Mouse (Mus musculus) lung, embryonic 16.5 days (tissue): ENCODE measurements at regions not wholly inside any gene's neighbourhood (a gene's known extent, or its start where the extent isn't known, plus 50 kb on each side); places are given as distances from the start of the nearest gene placed in this dataset.
"Not testable (repeated sequence)": the region's sequence is repeated elsewhere in the genome, so short reads cannot be mapped to it uniquely, and the experiment has no call there.

Experiments used
- ATAC-seq: fragments of 200-750 bp; cut with Nextera tagmentation; 2 replicates; pipeline ENCODE4 v1.8.0; 2017; ENCODE audit warnings: low read depth, mild to moderate bottlenecking, moderate library complexity
- H3K27ac ChIP-seq: fragments of 300-500 bp; sonication (generic); 2 replicates; pipeline ENCODE4 v1.5.1; 2014; ENCODE audit warnings: mild to moderate bottlenecking, control low read depth, low read length
- H3K27me3 ChIP-seq: fragments of 300-500 bp; sonication (generic); 2 replicates; pipeline ENCODE4 v1.6.1; 2014; ENCODE audit warnings: low read depth, low read length, mixed read lengths; ENCODE audit not compliant: control insufficient read depth, insufficient read depth
- H3K36me3 ChIP-seq: fragments of 300-500 bp; sonication (generic); 2 replicates; pipeline ENCODE4 v1.6.1; 2014; ENCODE audit warnings: low read length; ENCODE audit not compliant: control insufficient read depth, insufficient read depth
- H3K4me1 ChIP-seq: fragments of 300-500 bp; sonication (generic); replicated peaks from 2 replicates; pipeline ENCODE4 v1.6.1; 2014; ENCODE audit warnings: low read length, mixed read lengths; ENCODE audit not compliant: control insufficient read depth, insufficient read depth
- H3K4me2 ChIP-seq: fragments of 300-500 bp; sonication (generic); 2 replicates; pipeline ENCODE4 v1.6.1; 2014; ENCODE audit warnings: low read depth, low read length, control low read depth
- H3K4me3 ChIP-seq: fragments of 300-500 bp; sonication (generic); 2 replicates; pipeline ENCODE4 v1.5.1; 2014; ENCODE audit warnings: mild to moderate bottlenecking, low read length, control low read depth
- H3K9ac ChIP-seq: fragments of 300-500 bp; sonication (generic); 2 replicates; pipeline ENCODE4 v1.6.1; 2014; ENCODE audit warnings: low read length, control low read depth
- H3K9me3 ChIP-seq: fragments of 300-500 bp; sonication (generic); 2 replicates; pipeline ENCODE4 v1.6.1; 2016; ENCODE audit warnings: low read length; ENCODE audit not compliant: control insufficient read depth
- WGBS: fragments of 180-500 bp; shearing (Covaris S2); extraction: QIAGEN DNeasy Blood & Tissue Kit; methylation state at CpG from one replicate; pipeline ENCODE4 v1.1.7; 2014; 5-methylcytosine and 5-hydroxymethylcytosine counted together

GRCm38 (mm10) chr6:37749016-37749415 is 121.6 kb upstream of the Trim24 start:
- Histone ChIP-seq H3K36me3 (no peaks in the 10 kb centered on the region), H3K9me3 (peaks cover 9% of the 10 kb centered on the region), H3K4me2 (no peak overlapping the region), H3K27ac (no peak overlapping the region), H3K9ac (no peak overlapping the region), H3K4me1 (no peaks in the 10 kb centered on the region), H3K27me3 (no peaks in the 10 kb centered on the region), H3K4me3 (no peak overlapping the region)
- ATAC-seq = no peak
- WGBS = 78% methylated on average over 5 of the region's 5 CpGs

- no peak overlapping the region for H3K4me2 ChIP-seq
- ATAC-seq = no peak
- H3K27ac ChIP-seq = no peak overlapping the region
- peaks cover 9% of the 10 kb centered on the region for H3K9me3 ChIP-seq
- no peak overlapping the region for H3K9ac ChIP-seq
- H3K27me3 ChIP-seq = no peaks in the 10 kb centered on the region
- no peak overlapping the region for H3K4me3 ChIP-seq
- H3K4me1 ChIP-seq = no peaks in the 10 kb centered on the region
- no peaks in the 10 kb centered on the region for H3K36me3 ChIP-seq
- WGBS = 85% methylated on average over 3 of the region's 3 CpGs
Observed at GRCm38 (mm10) chr6:37750271-37750670, 120.3 kb upstream of the Trim24 start.

DNA sequence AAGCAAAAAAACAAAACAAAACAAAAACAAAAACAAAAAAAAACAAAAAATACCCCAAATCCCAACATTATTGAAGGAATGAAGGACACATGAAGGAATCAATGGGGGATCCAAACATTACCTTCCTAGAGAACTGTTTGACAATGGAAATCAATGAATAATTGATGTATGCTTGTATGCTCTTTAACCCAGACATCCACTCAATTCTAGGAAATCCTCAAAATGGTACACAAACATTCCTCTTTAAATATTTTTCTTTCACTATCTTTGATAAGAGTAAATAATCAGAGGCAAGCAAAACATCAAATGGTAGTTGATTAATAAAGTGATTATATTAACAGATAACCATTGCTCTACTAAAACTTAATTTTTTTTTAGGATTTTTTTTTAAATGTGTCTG is 118.9 kb upstream of the Trim24 start:
- H3K27me3 ChIP-seq = no peaks in the 10 kb centered on the region
- no peak overlapping the region for H3K27ac ChIP-seq
- peaks cover 6% of the 10 kb centered on the region for H3K9me3 ChIP-seq
- no peaks in the 10 kb centered on the region for H3K4me1 ChIP-seq
- no peak overlapping the region for H3K9ac ChIP-seq
- no peak overlapping the region for H3K4me3 ChIP-seq
- H3K4me2 ChIP-seq = no peak overlapping the region
- no peak for ATAC-seq
- H3K36me3 ChIP-seq = no peaks in the 10 kb centered on the region

GRCm38 (mm10) chr6:37761003-37761402 is 109.6 kb upstream of the Trim24 start:
- not testable (repeated sequence) for H3K9ac ChIP-seq, H3K27ac ChIP-seq, ATAC-seq, H3K4me2 ChIP-seq, H3K27me3 ChIP-seq, H3K36me3 ChIP-seq, H3K4me1 ChIP-seq, H3K4me3 ChIP-seq, H3K9me3 ChIP-seq
- 91% methylated on average over 4 of the region's 5 CpGs for WGBS

DNA sequence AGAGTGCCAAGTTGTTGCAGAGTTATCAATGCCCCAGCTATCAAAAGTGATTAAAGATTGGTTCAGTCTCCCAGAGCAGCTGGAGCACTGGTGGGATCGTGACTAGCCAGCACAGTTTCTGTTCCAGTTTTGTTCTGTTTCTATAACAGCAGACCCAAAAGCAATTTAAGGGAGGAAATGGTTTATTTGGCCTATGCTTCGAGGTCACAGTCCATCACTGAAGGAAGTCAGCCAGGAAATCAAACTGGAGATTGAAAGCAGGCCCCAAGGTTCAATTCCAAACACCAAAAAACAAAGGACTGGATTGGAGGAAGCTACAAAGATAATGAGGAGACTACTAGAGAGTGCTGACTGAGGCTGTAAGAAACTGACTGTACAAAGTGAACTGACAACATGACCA is 107.6 kb upstream of the Trim24 start:
- ATAC-seq = no peak
- Histone ChIP-seq H3K9ac (no peak overlapping the region), H3K4me1 (no peaks in the 10 kb centered on the region), H3K27me3 (no peaks in the 10 kb centered on the region), H3K4me2 (no peak overlapping the region), H3K9me3 (peaks cover 3% of the 10 kb centered on the region; the same call in 1 of the 2 replicates), H3K27ac (no peak overlapping the region), H3K36me3 (no peaks in the 10 kb centered on the region), H3K4me3 (no peak overlapping the region)
- 41% methylated on average over 2 of the region's 2 CpGs for WGBS

GRCm38 (mm10) chr6:37767690-37768089 is 102.9 kb upstream of the Trim24 start:
- no peaks in the 10 kb centered on the region for H3K4me1 ChIP-seq
- no peak overlapping the region for H3K4me3 ChIP-seq
- no peaks in the 10 kb centered on the region for H3K27me3 ChIP-seq
- H3K27ac ChIP-seq = no peak overlapping the region
- H3K36me3 ChIP-seq = no peaks in the 10 kb centered on the region
- no peaks in the 10 kb centered on the region for H3K9me3 ChIP-seq
- H3K9ac ChIP-seq = no peak overlapping the region
- no peak for ATAC-seq
- no peak overlapping the region for H3K4me2 ChIP-seq

DNA sequence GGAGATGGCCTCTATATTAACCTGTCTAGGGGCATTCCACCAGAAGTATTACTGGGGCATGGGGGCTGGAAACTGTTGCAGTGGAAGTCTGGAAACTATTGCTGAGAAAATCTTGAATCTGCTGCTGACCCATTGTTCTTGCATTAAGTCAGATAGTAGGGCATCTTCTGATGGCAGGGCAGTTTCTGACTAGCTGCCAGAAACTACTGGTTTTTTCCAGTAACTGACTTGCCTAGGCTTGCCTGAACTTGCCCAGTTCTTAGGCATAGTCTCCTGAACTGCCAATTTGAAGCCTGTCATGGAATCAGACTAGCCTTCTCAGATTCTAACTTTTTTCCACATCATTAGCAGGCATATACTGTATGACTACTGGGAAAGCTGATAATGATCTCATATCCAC is 97.3 kb upstream of the Trim24 start:
- Histone ChIP-seq H3K4me3 (no peak overlapping the region), H3K27me3 (no peaks in the 10 kb centered on the region), H3K4me1 (no peaks in the 10 kb centered on the region), H3K9ac (no peak overlapping the region), H3K4me2 (no peak overlapping the region), H3K36me3 (no peaks in the 10 kb centered on the region), H3K27ac (no peak overlapping the region), H3K9me3 (peaks cover 6% of the 10 kb centered on the region)
- ATAC-seq = no peak

DNA sequence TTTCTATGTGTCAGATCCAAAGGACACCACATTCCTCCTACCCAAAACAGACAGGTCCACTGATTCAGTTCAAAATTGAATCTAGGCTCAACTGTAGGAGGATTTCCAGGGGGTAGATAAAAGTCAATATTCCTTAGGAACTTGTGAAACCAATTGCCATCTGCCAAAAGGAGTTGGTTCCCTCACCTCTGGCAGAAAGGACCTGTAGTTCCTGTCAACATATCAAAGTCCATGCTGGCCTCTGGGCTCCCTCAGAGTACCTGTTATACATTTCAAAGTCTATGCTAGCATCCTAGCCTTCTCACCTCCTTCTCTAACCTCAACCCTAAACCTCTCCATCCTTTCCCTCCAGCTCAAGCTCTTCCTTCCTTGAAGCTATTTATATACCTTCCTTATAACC is 95.5 kb upstream of the Trim24 start:
- H3K4me2 ChIP-seq = no peak overlapping the region
- no peaks in the 10 kb centered on the region for H3K36me3 ChIP-seq
- H3K27ac ChIP-seq = no peak overlapping the region
- no peak for ATAC-seq
- H3K9ac ChIP-seq = no peak overlapping the region
- no peaks in the 10 kb centered on the region for H3K27me3 ChIP-seq
- H3K4me3 ChIP-seq = no peak overlapping the region
- peaks cover 6% of the 10 kb centered on the region for H3K9me3 ChIP-seq
- H3K4me1 ChIP-seq = no peaks in the 10 kb centered on the region

GRCm38 (mm10) chr6:37779893-37780292 is 90.7 kb upstream of the Trim24 start:
- ATAC-seq = no peak
- no peaks in the 10 kb centered on the region for H3K4me1 ChIP-seq
- no peaks in the 10 kb centered on the region for H3K27me3 ChIP-seq
- H3K27ac ChIP-seq = no peak overlapping the region
- H3K9me3 ChIP-seq = peaks cover 12% of the 10 kb centered on the region
- no peak overlapping the region for H3K4me3 ChIP-seq
- no peak overlapping the region for H3K9ac ChIP-seq
- no peak overlapping the region for H3K4me2 ChIP-seq
- H3K36me3 ChIP-seq = no peaks in the 10 kb centered on the region

- H3K4me2 ChIP-seq = no peak overlapping the region
Observed at GRCm38 (mm10) chr6:37781894-37782293, 88.7 kb upstream of the Trim24 start.

More at GRCm38 (mm10) chr6:37781894-37782293, 88.7 kb upstream of the Trim24 start:
- no peak overlapping the region for H3K9ac ChIP-seq
- no peak overlapping the region for H3K4me3 ChIP-seq
- H3K27ac ChIP-seq = no peak overlapping the region
- H3K4me1 ChIP-seq = no peaks in the 10 kb centered on the region
- peaks cover 12% of the 10 kb centered on the region for H3K9me3 ChIP-seq
- no peaks in the 10 kb centered on the region for H3K27me3 ChIP-seq
- no peaks in the 10 kb centered on the region for H3K36me3 ChIP-seq
- ATAC-seq = no peak
